ENCODE assay signal across 8 mouse cellular contexts in genomic region chr5:112254282-112254806, GRCm38 (mm10). TPM values are rescaled to one million over a fixed set of nuclear protein-coding genes. Genes with fewer than 3 reads are reported as not detected.
A peak's percentile ranks its signal among the peaks of the same experiment; 100 is the strongest.
DNase-seq lines count a peak whose midpoint lies in the region; ATAC-seq lines count a peak whose summit lies in the region.

No protein-coding gene starts in this region.

- no peak for ATAC-seq in cerebellum, adult (ENCODE audit: insufficient number of reproducible peaks, low FRiP score, low TSS enrichment)

- DNase-seq in cerebellum, adult 11 months: peak; percentile 62
- peak; percentile 43 to 68 for DNase-seq in urinary bladder, postnatal 4 days (ENCODE audit: low spot score in 2 of 2)
- DNase-seq in urinary bladder, postnatal 25 days (ENCODE audit: low spot score): no peak
- peak; percentile 62 for DNase-seq in heart, adult 8-10 months (ENCODE audit: low spot score)
- peak; percentile 81 for DNase-seq in layer of hippocampus, adult 9-11 months
- peak; percentile 24 to 55 for DNase-seq in right cerebral cortex, adult 2 months (ENCODE audit: low spot score in 2 of 2)
- DNase-seq in thymus, postnatal 14 days: no peak

RNA-seq across cellular contexts. Expression of gene Crybb1, which starts 1.3 kb away (rescaled TPM):
- total RNA-seq in heart, adult 8-10 months (2022): 1 to 10 TPM; 2.0 to 3.4 (median 2.7) TPM

RNA-seq across cellular contexts. Expression of gene Cryba4, which starts 2.0 kb away (rescaled TPM):
- total RNA-seq in heart, adult 8-10 months (2022): 10 to 100 TPM in 1 of 4 experiments, 1 to 10 TPM in 3; 7.6 to 10.4 (median 8.5) TPM

RNA-seq across cellular contexts. Expression of gene Tpst2, which starts 22.1 kb away (rescaled TPM):
- total RNA-seq in heart, adult 8-10 months (2022): 10 to 100 TPM; 32.2 to 47.1 (median 37.1) TPM

Comparison
In these comparisons a context has a peak if more than half of its experiments do, and no peak if none do; other contexts are left out.
1. DNase-seq: peak in cerebellum, adult 11 months (single experiment), urinary bladder, postnatal 4 days (2 of 2), heart, adult 8-10 months (single experiment), layer of hippocampus, adult 9-11 months (single experiment) and right cerebral cortex, adult 2 months (2 of 2); none in urinary bladder, postnatal 25 days (single experiment) and thymus, postnatal 14 days (single experiment).